Mouse (Mus musculus) bone marrow, adult 2 months (tissue): ENCODE data around the gene Birc2.

Source experiments
- CTCF ChIP-seq: fragments of 200-500 bp; IDR thresholded peaks from 2 replicates; pipeline ENCODE4 v1.5.1; 2011; ENCODE audit warnings: low read length, control low read depth; ENCODE audit not compliant: control insufficient read depth, insufficient read depth
- POLR2A ChIP-seq: fragments of 200-500 bp; IDR thresholded peaks from 2 replicates; pipeline ENCODE4 v1.6.1; 2011; ENCODE audit warnings: low read depth, mild to moderate bottlenecking, control low read depth, low read length, borderline replicate concordance; ENCODE audit not compliant: control insufficient read depth

- TF ChIP-seq CTCF (no peak), POLR2A (no peak)
These were observed 61.9 kb downstream of the Birc2 start for GRCm38 (mm10) chr9:7775011-7775410.
